Mouse (Mus musculus) layer of hippocampus, adult 18-20 months (tissue): ENCODE measurements around the gene Smoc2. TPM values are rescaled to one million over a fixed set of nuclear protein-coding genes. Genes with fewer than 3 reads are reported as not detected.

Experiments used
- DNase-seq, 2 experiments: peaks; one replicate each; pipeline ENCODE4 v3.0.0; 2022; ENCODE audit warnings: low spot score in 2 of 2
- total RNA-seq, 2 experiments: library from RNA; stranded (reverse); gene quantifications; 2 replicates each; pipeline ENCODE4 v1.2.3; 2021

Gene Smoc2
- total RNA-seq, 2 experiments from 2014 or later, result 30.2 to 31.2 TPM

GRCm38 (mm10) chr17:14400960-14401359, 121.7 kb downstream of the Smoc2 start:
- peak; percentile 9 to 16 for DNase-seq

- no peak for DNase-seq
Measured at GRCm38 (mm10) chr17:14407874-14408273, 128.6 kb downstream of the Smoc2 start.

- DNase-seq, result no peak
Measured at GRCm38 (mm10) chr17:14412460-14412859, 133.2 kb downstream of the Smoc2 start.

DNA sequence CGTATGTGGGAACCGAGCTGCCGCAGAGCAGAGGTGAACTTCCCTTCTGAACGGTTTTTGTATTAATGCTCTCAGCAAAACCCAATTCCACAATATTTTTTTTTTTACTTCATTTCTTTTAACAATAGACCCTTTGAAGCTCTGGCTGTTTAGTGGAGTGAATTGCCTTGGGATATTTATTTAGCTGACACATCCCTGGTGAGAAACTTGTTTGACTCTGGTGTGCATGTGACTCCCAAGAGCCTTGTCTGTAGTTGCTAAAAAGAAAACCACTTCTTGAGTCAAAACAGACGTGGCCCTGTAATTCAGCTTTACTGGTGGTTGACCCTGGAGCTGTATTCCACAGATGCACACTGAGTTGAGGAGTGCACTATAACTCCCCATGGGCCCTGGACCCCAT, 135.2 kb downstream of the Smoc2 start:
- DNase-seq, result no peak

DNA sequence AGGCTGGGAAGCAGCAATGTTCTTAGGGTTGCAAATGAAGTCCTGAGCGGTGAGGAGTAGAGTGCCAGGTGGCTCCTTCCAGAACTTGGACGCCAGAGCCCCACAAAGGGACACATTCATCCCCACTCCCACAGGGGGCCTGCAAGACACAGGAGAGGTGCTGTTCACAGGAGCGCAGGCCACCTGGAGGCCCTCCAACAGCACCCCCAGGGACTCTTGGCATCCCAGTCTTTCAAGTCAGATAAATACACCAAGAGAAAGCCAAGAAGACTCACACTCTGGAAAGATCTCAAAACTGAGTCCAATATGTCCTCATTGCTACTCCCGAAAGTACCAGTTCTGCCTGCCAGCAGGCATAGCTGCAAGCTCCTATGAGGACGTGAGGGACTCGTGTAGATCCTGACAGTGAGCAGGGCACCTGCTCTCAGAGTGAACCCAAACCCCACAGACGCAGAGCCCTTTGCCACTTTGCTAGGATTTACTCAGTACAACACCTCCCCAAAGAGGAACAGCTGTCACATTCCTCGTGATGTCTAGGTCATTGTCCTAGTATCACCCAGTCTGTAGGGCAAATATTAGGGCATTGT, 141.2 kb downstream of the Smoc2 start:
- peak in 1 of 2 experiments; percentile 13 for DNase-seq

DNA sequence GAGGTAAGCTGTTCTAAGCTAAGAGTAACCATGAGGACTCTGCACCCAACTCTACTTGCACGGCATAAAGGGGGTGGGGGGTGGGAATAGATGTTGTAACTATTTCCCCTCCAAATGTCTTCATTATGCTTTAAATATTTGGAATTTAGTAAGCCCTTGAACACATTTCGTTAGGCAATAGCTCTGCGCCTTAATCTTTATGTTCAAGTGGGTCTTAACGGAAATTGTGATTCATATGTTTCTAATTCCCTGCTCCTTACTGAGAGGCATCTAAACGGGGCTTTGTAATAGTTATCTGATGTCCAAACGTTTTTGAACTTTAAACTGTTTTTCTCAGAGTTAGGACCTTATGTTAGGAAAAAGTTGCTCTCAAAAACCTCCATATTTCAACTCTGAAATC, 147.2 kb downstream of the Smoc2 start:
- DNase-seq, result no peak

- no peak for DNase-seq
Measured at GRCm38 (mm10) chr17:14434717-14435116, 155.4 kb downstream of the Smoc2 start.

- DNase-seq, result peak in 1 of 2 experiments; percentile 67
Measured at GRCm38 (mm10) chr17:14445611-14446010, 166.3 kb downstream of the Smoc2 start.

DNA sequence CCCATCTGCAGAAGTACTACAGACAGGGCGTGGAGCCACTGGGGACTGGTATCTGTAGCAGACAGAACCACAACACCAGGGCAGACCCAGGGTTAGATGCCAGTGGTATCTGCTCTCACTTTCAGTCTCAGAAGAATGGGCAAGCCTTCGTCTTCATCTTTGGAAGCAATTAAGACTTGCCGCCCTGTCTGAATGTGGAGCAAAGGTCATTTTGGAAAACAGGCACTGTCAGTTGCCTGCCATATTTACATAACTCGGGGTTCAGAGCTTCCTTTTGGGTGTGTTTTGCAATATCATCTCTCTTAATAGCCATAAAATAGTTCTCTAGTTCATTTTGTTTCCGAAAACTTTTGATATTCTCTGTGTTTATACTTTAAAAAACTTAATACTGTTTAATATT, 168.0 kb downstream of the Smoc2 start:
- no peak for DNase-seq

Other genes starting within 250 kb of the Smoc2 start
- not detected for gene Gm7358, start 220.0 kb upstream of the Smoc2 start, total RNA-seq
- 10 to 100 TPM; 23.5 to 25.1 TPM for gene Dact2, start 75.2 kb upstream of the Smoc2 start, total RNA-seq